Mouse (Mus musculus): Measurements from ENCODE around the gene St6gal1.

DNA sequence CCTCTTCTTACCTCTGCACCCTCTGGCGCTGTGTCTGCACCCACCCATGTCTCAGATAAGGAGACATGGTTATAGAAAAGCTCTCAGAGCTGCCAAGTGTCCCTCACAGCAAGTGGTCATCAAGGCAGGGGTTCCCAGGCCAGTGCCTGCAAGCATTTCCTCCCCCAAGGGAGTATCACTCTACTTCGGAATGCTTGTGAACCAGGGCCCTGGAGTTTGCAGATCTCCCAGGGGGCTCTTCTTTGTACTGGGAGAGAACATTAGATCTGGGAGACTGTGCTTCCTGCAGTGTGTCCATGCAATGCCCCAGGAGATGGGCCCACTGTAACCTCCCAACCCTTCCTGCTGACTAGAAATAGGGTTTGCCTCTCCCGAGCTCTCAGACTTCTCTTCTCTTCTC is 35.0 kb downstream of the St6gal1 start:
- TF ChIP-seq GATA1 (IDR thresholded peaks at IDR 0.05; ENCODE audit: low read length) (no peak), TAL1 (IDR thresholded peaks at IDR 0.05; ENCODE audit: low read length) (no peak)

All from erythroblast, embryonic 14.5 days (primary cell).